Mouse (Mus musculus): ENCODE data around the gene Cacna1e. TPM values are rescaled to one million over a fixed set of nuclear protein-coding genes. Genes with fewer than 3 reads are reported as not detected.

Gene Cacna1e
- polyA plus RNA-seq, 1 experiment from 2014 or later: 0.25 TPM

DNA sequence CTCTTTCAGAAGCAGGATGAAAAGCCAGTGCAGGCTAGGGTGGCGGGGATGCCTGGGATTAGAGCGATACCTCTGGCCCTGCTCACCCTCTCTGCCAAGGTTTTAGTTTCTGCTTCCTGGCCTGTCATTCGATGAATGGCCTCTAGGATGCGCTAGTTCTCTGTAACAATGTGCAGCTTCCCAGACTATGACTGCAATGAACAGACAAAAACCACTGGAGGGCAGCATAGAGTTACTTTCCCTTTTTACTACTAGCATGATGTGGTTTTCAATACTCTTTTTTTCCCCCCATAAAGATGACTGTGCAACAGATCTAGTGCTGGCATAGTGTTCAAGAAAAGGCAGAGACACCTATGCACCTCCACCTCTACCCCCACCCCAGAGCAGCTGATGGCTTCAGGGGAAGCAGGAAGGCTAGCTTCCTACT is 98.0 kb downstream of the Cacna1e start:
- ATAC-seq (ENCODE audit: insufficient read depth) (peak; percentile 62), DNase-seq (peak; percentile 95)
- no peak overlapping the region for H3K9ac ChIP-seq
- no peaks in the 10 kb centered on the region for H3K36me3 ChIP-seq (ENCODE audit: insufficient read depth)
- 15% methylated on average over 4 of the region's 4 CpGs for WGBS
- H3K27me3 ChIP-seq (ENCODE audit: insufficient read depth, low read length): no peaks in the 10 kb centered on the region
- no peaks in the 10 kb centered on the region for H3K4me1 ChIP-seq (ENCODE audit: insufficient read depth)
- no peak overlapping the region for H3K4me3 ChIP-seq (ENCODE audit: low read depth, low read length)
- H3K9me3 ChIP-seq (ENCODE audit: low read depth, low read length): no peaks in the 10 kb centered on the region
- H3K27ac ChIP-seq (ENCODE audit: low read depth): no peak overlapping the region
- peak; percentile 98 for TF ChIP-seq CTCF (IDR thresholded peaks at IDR 0.05; ENCODE audit: low read depth)
- H3K4me2 ChIP-seq: peak overlapping the region; percentile 20; the same call in 1 of the 2 replicates

DNA sequence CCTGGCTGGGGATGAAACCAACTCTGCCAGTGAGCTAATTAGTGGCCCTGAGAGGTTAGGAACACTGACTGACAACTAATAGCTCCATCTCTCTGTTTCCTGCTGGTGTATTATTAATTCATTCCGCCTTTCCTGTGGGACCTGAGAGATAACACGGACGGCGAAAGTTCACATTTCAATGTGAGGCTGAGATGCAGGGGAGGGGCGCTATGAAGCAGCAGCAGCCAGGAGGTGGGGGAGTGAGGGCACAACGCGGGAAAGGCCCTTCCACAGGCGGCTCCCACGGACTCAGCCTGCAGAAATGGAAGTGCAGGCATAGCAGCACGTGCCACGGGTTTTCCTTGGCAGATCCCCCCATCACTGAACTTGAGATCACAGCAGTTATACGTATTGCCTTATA is 99.4 kb downstream of the Cacna1e start:
- Histone ChIP-seq H3K4me2 (no peak overlapping the region), H3K4me3 (ENCODE audit: low read depth, low read length) (no peak overlapping the region), H3K27ac (ENCODE audit: low read depth) (no peak overlapping the region), H3K27me3 (ENCODE audit: insufficient read depth, low read length) (no peaks in the 10 kb centered on the region), H3K9ac (no peak overlapping the region), H3K4me1 (ENCODE audit: insufficient read depth) (no peaks in the 10 kb centered on the region; the same call in 1 of the 2 replicates), H3K9me3 (ENCODE audit: low read depth, low read length) (no peaks in the 10 kb centered on the region), H3K36me3 (ENCODE audit: insufficient read depth) (no peaks in the 10 kb centered on the region)
- WGBS: 22% methylated on average over 12 of the region's 12 CpGs
- no peak for TF ChIP-seq CTCF (IDR thresholded peaks at IDR 0.05; ENCODE audit: low read depth)
- DNase-seq (peak; percentile 10), ATAC-seq (ENCODE audit: insufficient read depth) (no peak)

- H3K4me2 ChIP-seq: no peak overlapping the region
- H3K4me3 ChIP-seq (ENCODE audit: low read depth, low read length): no peak overlapping the region
- H3K4me1 ChIP-seq (ENCODE audit: insufficient read depth): no peaks in the 10 kb centered on the region; the same call in 1 of the 2 replicates
- DNase-seq (peak; percentile 16), ATAC-seq (ENCODE audit: insufficient read depth) (no peak)
- H3K9me3 ChIP-seq (ENCODE audit: low read depth, low read length): no peaks in the 10 kb centered on the region
- H3K27ac ChIP-seq (ENCODE audit: low read depth): no peak overlapping the region
- TF ChIP-seq CTCF (IDR thresholded peaks at IDR 0.05; ENCODE audit: low read depth): no peak
- 48% methylated on average over 1 of the region's 1 CpGs for WGBS
- H3K9ac ChIP-seq: no peak overlapping the region
- H3K36me3 ChIP-seq (ENCODE audit: insufficient read depth): no peaks in the 10 kb centered on the region
- no peaks in the 10 kb centered on the region for H3K27me3 ChIP-seq (ENCODE audit: insufficient read depth, low read length)
Observed at GRCm38 (mm10) chr1:154783521-154783920, 100.8 kb downstream of the Cacna1e start.

DNA sequence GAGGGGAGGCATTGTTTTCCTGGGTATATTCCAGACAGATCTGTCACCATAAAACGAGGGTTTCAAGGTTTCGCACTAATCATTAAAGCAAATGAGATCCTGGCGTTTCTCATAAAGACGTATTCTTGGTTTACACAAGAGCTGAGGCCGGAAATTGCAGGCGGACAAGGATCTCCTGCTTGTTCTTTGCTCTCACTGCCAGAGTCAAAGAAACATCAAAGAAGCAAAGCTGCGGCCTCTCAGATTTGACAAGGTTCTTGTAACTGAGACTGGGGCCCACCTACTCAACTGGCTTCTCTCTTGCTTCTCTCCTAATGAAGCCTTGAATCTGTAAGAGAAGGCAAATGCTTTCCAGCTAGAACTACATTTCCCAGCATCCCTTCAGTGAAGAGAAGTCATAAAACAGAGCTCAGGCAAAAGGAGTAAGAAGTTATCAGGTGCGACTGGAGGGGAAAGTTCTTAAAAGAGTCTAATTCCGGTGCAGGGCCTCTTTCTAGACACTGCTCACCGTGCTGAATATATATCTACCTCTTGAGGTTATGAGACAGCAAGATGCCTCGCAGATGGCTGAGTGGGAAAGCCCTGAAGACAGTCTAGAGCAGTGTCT is 104.3 kb downstream of the Cacna1e start:
- Histone ChIP-seq H3K9ac (no peak overlapping the region), H3K27ac (ENCODE audit: low read depth) (no peak overlapping the region), H3K36me3 (ENCODE audit: insufficient read depth) (no peaks in the 10 kb centered on the region), H3K9me3 (ENCODE audit: low read depth, low read length) (no peaks in the 10 kb centered on the region), H3K4me2 (no peak overlapping the region), H3K27me3 (ENCODE audit: insufficient read depth, low read length) (no peaks in the 10 kb centered on the region), H3K4me3 (ENCODE audit: low read depth, low read length) (no peak overlapping the region), H3K4me1 (ENCODE audit: insufficient read depth) (no peaks in the 10 kb centered on the region; the same call in 1 of the 2 replicates)
- no peak for TF ChIP-seq CTCF (IDR thresholded peaks at IDR 0.05; ENCODE audit: low read depth)
- ATAC-seq (ENCODE audit: insufficient read depth): no peak
- 51% methylated on average over 11 of the region's 11 CpGs for WGBS
- DNase-seq: peak; percentile 49

- H3K4me3 ChIP-seq (ENCODE audit: low read depth, low read length): no peak overlapping the region
- no peaks in the 10 kb centered on the region for H3K9me3 ChIP-seq (ENCODE audit: low read depth, low read length)
- H3K4me1 ChIP-seq (ENCODE audit: insufficient read depth): no peaks in the 10 kb centered on the region; the same call in 1 of the 2 replicates
- no peak overlapping the region for H3K9ac ChIP-seq
- ATAC-seq (ENCODE audit: insufficient read depth): no peak
- H3K4me2 ChIP-seq: no peak overlapping the region
- DNase-seq: no peak
- H3K27me3 ChIP-seq (ENCODE audit: insufficient read depth, low read length): no peaks in the 10 kb centered on the region
- H3K27ac ChIP-seq (ENCODE audit: low read depth): no peak overlapping the region
- 47% methylated on average over 4 of the region's 4 CpGs for WGBS
- H3K36me3 ChIP-seq (ENCODE audit: insufficient read depth): no peaks in the 10 kb centered on the region
- no peak for TF ChIP-seq CTCF (IDR thresholded peaks at IDR 0.05; ENCODE audit: low read depth)
Observed at GRCm38 (mm10) chr1:154776344-154776743, 108.0 kb downstream of the Cacna1e start.

DNA sequence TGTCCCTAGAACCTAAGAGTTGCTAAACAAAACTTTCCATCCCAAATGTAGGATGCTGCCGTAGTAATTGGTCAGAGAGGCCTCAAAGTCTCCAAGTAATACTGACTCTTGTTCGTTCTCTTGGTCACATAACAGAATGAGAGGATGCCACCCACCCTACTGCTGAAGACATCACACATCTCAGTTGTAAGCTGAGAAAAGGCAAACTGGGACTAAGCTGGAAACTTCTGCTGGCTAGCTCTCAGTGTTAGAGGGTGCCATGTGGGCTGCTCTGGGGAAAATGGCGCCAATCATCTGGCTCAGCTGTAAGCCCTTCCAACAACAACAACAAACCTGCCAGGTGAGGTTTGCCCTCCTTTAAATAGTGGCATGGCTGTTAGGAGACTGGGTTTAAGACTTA is 109.8 kb downstream of the Cacna1e start:
- Histone ChIP-seq H3K4me2 (no peak overlapping the region), H3K9ac (no peak overlapping the region), H3K27ac (ENCODE audit: low read depth) (no peak overlapping the region), H3K9me3 (ENCODE audit: low read depth, low read length) (no peaks in the 10 kb centered on the region), H3K27me3 (ENCODE audit: insufficient read depth, low read length) (no peaks in the 10 kb centered on the region), H3K4me1 (ENCODE audit: insufficient read depth) (no peaks in the 10 kb centered on the region), H3K36me3 (ENCODE audit: insufficient read depth) (no peaks in the 10 kb centered on the region), H3K4me3 (ENCODE audit: low read depth, low read length) (no peak overlapping the region)
- no peak for ATAC-seq (ENCODE audit: insufficient read depth)
- WGBS: 85% methylated on average over 3 of the region's 3 CpGs
- no peak for DNase-seq
- TF ChIP-seq CTCF (IDR thresholded peaks at IDR 0.05; ENCODE audit: low read depth): no peak

- no peaks in the 10 kb centered on the region for H3K9me3 ChIP-seq (ENCODE audit: low read depth, low read length)
- DNase-seq (no peak), ATAC-seq (ENCODE audit: insufficient read depth) (no peak)
- no peaks in the 10 kb centered on the region for H3K27me3 ChIP-seq (ENCODE audit: insufficient read depth, low read length)
- no peak overlapping the region for H3K4me2 ChIP-seq
- H3K4me3 ChIP-seq (ENCODE audit: low read depth, low read length): no peak overlapping the region
- no peaks in the 10 kb centered on the region for H3K4me1 ChIP-seq (ENCODE audit: insufficient read depth)
- no peak overlapping the region for H3K9ac ChIP-seq
- H3K36me3 ChIP-seq (ENCODE audit: insufficient read depth): no peaks in the 10 kb centered on the region
- TF ChIP-seq CTCF (IDR thresholded peaks at IDR 0.05; ENCODE audit: low read depth): no peak
- no peak overlapping the region for H3K27ac ChIP-seq (ENCODE audit: low read depth)
Observed at GRCm38 (mm10) chr1:154771111-154771510, 113.2 kb downstream of the Cacna1e start.

Data from lung, embryonic 14.5 days (tissue).